Mouse (Mus musculus) ES-E14 (cell line): ENCODE results near the gene Fndc3a. TPM values are rescaled to one million over a fixed set of nuclear protein-coding genes. Genes with fewer than 3 reads are reported as not detected.

Experiments
- DNase-seq: peaks from one replicate; pipeline ENCODE4 v3.0.0-alpha.2; 2013; ENCODE audit warnings: low read depth, low spot score
- H3K27ac ChIP-seq: 2 replicates; pipeline ENCODE4 v1.5.1; 2012; ENCODE audit warnings: low read depth, mild to moderate bottlenecking, low read length, moderate library complexity, mixed read lengths; ENCODE audit not compliant: poor library complexity, insufficient read depth, severe bottlenecking
- H3K36me3 ChIP-seq: 2 replicates; pipeline ENCODE4 v1.6.1; 2012; ENCODE audit warnings: mild to moderate bottlenecking, low read length, moderate library complexity, mixed read lengths; ENCODE audit not compliant: control insufficient read depth, poor library complexity, insufficient read depth, severe bottlenecking
- H3K4me1 ChIP-seq, 2 experiments: fragments of 150-350 bp in 1 of 2; sonication (generic) in 1 of 2; 2 replicates each; pipeline ENCODE4 v1.6.1; 2012; ENCODE audit warnings: low read length in 2 of 2, mild to moderate bottlenecking in 1 of 2, mixed read lengths in 1 of 2; ENCODE audit not compliant: control insufficient read depth in 2 of 2, insufficient read depth in 2 of 2, poor library complexity in 1 of 2
- H3K4me3 ChIP-seq, 2 experiments: fragments of 150-350 bp in 1 of 2; sonication (generic) in 1 of 2; 2 replicates each; pipeline ENCODE4 v1.5.1; 2012; ENCODE audit warnings: low read length in 2 of 2, low read depth in 1 of 2, mild to moderate bottlenecking in 1 of 2, mixed read lengths in 1 of 2; ENCODE audit not compliant: insufficient read depth in 1 of 2, poor library complexity in 1 of 2, severe bottlenecking in 1 of 2
- H3K9ac ChIP-seq: 2 replicates; pipeline ENCODE4 v1.6.1; 2012; ENCODE audit warnings: low read depth, mild to moderate bottlenecking, low read length, mixed read lengths; ENCODE audit not compliant: poor library complexity, insufficient read depth, severe bottlenecking
- H3K9me3 ChIP-seq: fragments of 150-350 bp; sonication (generic); 2 replicates; pipeline ENCODE4 v1.6.1; 2012; ENCODE audit warnings: low read depth, mild to moderate bottlenecking, low read length; ENCODE audit not compliant: control insufficient read depth, insufficient read depth
- CHD2 ChIP-seq: IDR thresholded peaks from 2 replicates; pipeline ENCODE4 v1.6.1; 2014; ENCODE audit warnings: mild to moderate bottlenecking, low read depth, low read length, inconsistent platforms
- HCFC1 ChIP-seq: IDR thresholded peaks from 2 replicates; pipeline ENCODE4 v1.6.1; 2012; ENCODE audit warnings: low read length, inconsistent platforms, borderline replicate concordance; ENCODE audit not compliant: insufficient read depth
- MAFK ChIP-seq: IDR thresholded peaks from 2 replicates; pipeline ENCODE4 v1.6.1; 2014; ENCODE audit warnings: mild to moderate bottlenecking, low read depth, low read length, inconsistent platforms; ENCODE audit not compliant: insufficient read depth
- ZC3H11A ChIP-seq: IDR thresholded peaks from 2 replicates; pipeline ENCODE4 v1.6.1; 2012; ENCODE audit warnings: low read depth, mild to moderate bottlenecking, inconsistent platforms, low read length, borderline replicate concordance
- ZNF384 ChIP-seq: IDR thresholded peaks from 2 replicates; pipeline ENCODE4 v1.6.1; 2012; ENCODE audit warnings: low read depth, low read length, inconsistent platforms
- in situ Hi-C, 2 experiments: fragments of 600-800 bp; cut with MboI; formaldehyde crosslinking; loops; one replicate each; pipeline ENCODE4 v1.15.1; 2025; ENCODE audit warnings: low sequenced_read_pairs in 2 of 2, inconsistent platforms in 1 of 2; ENCODE audit not compliant: unreplicated experiment in 2 of 2
- total RNA-seq: library from RNA; depleted of rRNA; stranded (reverse); fragments of 300-350 nt; gene quantifications from 2 replicates; pipeline ENCODE4 v1.2.3, GENCODE M21; 2012

The Fndc3a gene
- total RNA-seq, 1 experiment = 14.4 TPM

- Histone ChIP-seq H3K4me3 (0 out of 4 replicates have a peak overlapping the region, but pooled peaks of 1 of the 2 experiments have one; percentile 72), H3K9ac (no peak overlapping the region; the same call in 1 of the 2 replicates), H3K27ac (no peak overlapping the region), H3K4me1 (no peaks in the 10 kb centered on the region), H3K9me3 (no peaks in the 10 kb centered on the region), H3K36me3 (no peaks in the 10 kb centered on the region)
- no peak for DNase-seq
- TF ChIP-seq CHD2 (no peak), MAFK (no peak), ZC3H11A (no peak), ZNF384 (no peak), HCFC1 (no peak)
- in situ Hi-C loops = no loop called here
Observed at GRCm38 (mm10) chr14:72601381-72602305, 108.2 kb downstream of the Fndc3a start.

- no peak for DNase-seq
- Histone ChIP-seq H3K9me3 (no peaks in the 10 kb centered on the region), H3K4me3 (no peak overlapping the region), H3K9ac (no peak overlapping the region), H3K27ac (no peak overlapping the region), H3K36me3 (no peaks in the 10 kb centered on the region), H3K4me1 (no peaks in the 10 kb centered on the region)
- in situ Hi-C loops = no loop called here
- TF ChIP-seq ZNF384 (no peak), ZC3H11A (no peak), MAFK (no peak), HCFC1 (no peak), CHD2 (no peak)
Observed at GRCm38 (mm10) chr14:72600375-72600774, 109.4 kb downstream of the Fndc3a start.

GRCm38 (mm10) chr14:72598976-72599740 lies 110.6 kb downstream of the Fndc3a start:
- Histone ChIP-seq H3K4me3 (no peak overlapping the region), H3K27ac (no peak overlapping the region), H3K9ac (no peak overlapping the region), H3K9me3 (no peaks in the 10 kb centered on the region), H3K36me3 (no peaks in the 10 kb centered on the region), H3K4me1 (no peaks in the 10 kb centered on the region)
- in situ Hi-C loops = no loop called here
- DNase-seq = no peak
- TF ChIP-seq HCFC1 (no peak), CHD2 (no peak), ZC3H11A (no peak), MAFK (no peak), ZNF384 (no peak)

DNA sequence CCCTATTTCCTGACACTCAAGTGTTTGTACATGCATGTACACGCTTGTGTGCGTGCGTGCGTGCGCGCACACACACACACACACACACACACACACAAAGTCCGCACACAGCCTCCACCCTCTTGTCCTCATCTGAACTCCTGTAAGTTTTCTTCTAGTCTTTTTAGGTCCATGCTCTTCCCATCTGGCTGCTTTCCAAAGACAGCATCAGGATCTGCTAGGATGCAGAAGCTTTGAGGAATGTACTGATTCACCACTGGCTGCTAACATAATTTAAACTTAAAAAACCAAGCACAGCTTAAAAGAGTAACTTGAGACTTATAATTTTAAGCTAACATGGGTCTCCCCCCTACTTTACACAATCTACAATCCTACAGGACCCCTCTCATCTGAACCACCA lies 115.6 kb downstream of the Fndc3a start:
- Histone ChIP-seq H3K9ac (no peak overlapping the region), H3K4me3 (no peak overlapping the region), H3K9me3 (no peaks in the 10 kb centered on the region), H3K4me1 (no peaks in the 10 kb centered on the region), H3K27ac (no peak overlapping the region), H3K36me3 (peaks cover 2% of the 10 kb centered on the region; the same call in 1 of the 2 replicates)
- DNase-seq = no peak
- in situ Hi-C loops = no loop called here
- TF ChIP-seq HCFC1 (no peak), ZNF384 (no peak), MAFK (no peak), CHD2 (no peak), ZC3H11A (no peak)
